Mouse (Mus musculus): ENCODE data around the gene Clec2l. TPM values are rescaled to one million over a fixed set of nuclear protein-coding genes. Genes with fewer than 3 reads are reported as not detected.

The Clec2l gene
- polyA plus RNA-seq, 2 experiments: 6.3 to 16.1 TPM

DNA sequence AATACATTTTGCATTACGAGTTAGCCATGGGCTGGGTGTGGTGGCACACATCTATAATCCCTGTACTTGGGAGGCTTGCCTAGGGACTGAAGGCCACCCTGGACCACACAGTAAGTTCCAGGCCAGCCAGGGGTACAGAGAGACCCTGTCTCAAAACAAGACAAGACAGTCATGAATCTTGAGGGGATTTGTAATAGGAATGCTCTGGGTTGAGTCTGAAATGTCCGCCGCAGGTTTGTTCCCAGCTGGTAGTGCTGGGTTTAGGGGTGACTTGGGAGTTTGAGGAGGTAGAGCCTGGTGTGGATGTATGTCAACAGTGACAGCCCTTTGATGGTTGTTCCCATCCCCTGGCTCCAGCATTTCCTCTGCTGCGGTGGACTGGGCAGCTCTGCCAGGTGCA, 35.8 kb upstream of the Clec2l start:
- no peaks in the 10 kb centered on the region for H3K9me3 ChIP-seq (ENCODE audit: control insufficient read depth, low read length)
- H3K9ac ChIP-seq (ENCODE audit: low read depth, low read length, severe bottlenecking): no peak overlapping the region
- no peaks in the 10 kb centered on the region for H3K27me3 ChIP-seq (ENCODE audit: control insufficient read depth, insufficient read depth, low read length)
- no peak overlapping the region for H3K27ac ChIP-seq (replicated peaks; ENCODE audit: low read depth, low read length)
- 95% methylated on average over 4 of the region's 4 CpGs for WGBS
- H3K4me1 ChIP-seq (ENCODE audit: control insufficient read depth, insufficient read depth, low read length): 0 out of 2 replicates have a peak, but pooled peaks cover 6% of the 10 kb centered on the region
- H3K4me2 ChIP-seq (replicated peaks; ENCODE audit: low read depth, low read length, severe bottlenecking): no peak overlapping the region
- ATAC-seq (ENCODE audit: low FRiP score, low read depth): no peak
- H3K36me3 ChIP-seq (ENCODE audit: control insufficient read depth, insufficient read depth, low read length): peaks cover 5% of the 10 kb centered on the region; the same call in 1 of the 2 replicates
- no peak overlapping the region for H3K4me3 ChIP-seq (replicated peaks; ENCODE audit: low read length)
- no peak for DNase-seq (ENCODE audit: low spot score)
- no peak for TF ChIP-seq POLR2A (IDR thresholded peaks at IDR 0.05; ENCODE audit: borderline replicate concordance, extremely low read depth, insufficient read depth, insufficient read length)

GRCm38 (mm10) chr6:38627486-38627885, 35.4 kb upstream of the Clec2l start:
- no peak overlapping the region for H3K4me3 ChIP-seq (replicated peaks; ENCODE audit: low read length)
- H3K9ac ChIP-seq (ENCODE audit: low read depth, low read length, severe bottlenecking): no peak overlapping the region
- 74% methylated on average over 4 of the region's 4 CpGs for WGBS
- H3K4me1 ChIP-seq (ENCODE audit: control insufficient read depth, insufficient read depth, low read length): 0 out of 2 replicates have a peak, but pooled peaks cover 6% of the 10 kb centered on the region
- peaks cover 5% of the 10 kb centered on the region; the same call in 1 of the 2 replicates for H3K36me3 ChIP-seq (ENCODE audit: control insufficient read depth, insufficient read depth, low read length)
- no peak for TF ChIP-seq POLR2A (IDR thresholded peaks at IDR 0.05; ENCODE audit: borderline replicate concordance, extremely low read depth, insufficient read depth, insufficient read length)
- DNase-seq (ENCODE audit: low spot score): no peak
- H3K4me2 ChIP-seq (replicated peaks; ENCODE audit: low read depth, low read length, severe bottlenecking): no peak overlapping the region
- no peaks in the 10 kb centered on the region for H3K27me3 ChIP-seq (ENCODE audit: control insufficient read depth, insufficient read depth, low read length)
- no peak for ATAC-seq (ENCODE audit: low FRiP score, low read depth)
- no peak overlapping the region for H3K27ac ChIP-seq (replicated peaks; ENCODE audit: low read depth, low read length)
- no peaks in the 10 kb centered on the region for H3K9me3 ChIP-seq (ENCODE audit: control insufficient read depth, low read length)

- no peak for TF ChIP-seq POLR2A (IDR thresholded peaks at IDR 0.05; ENCODE audit: borderline replicate concordance, extremely low read depth, insufficient read depth, insufficient read length)
- Histone ChIP-seq H3K27me3 (ENCODE audit: control insufficient read depth, insufficient read depth, low read length) (peaks cover 10% of the 10 kb centered on the region), H3K4me1 (ENCODE audit: control insufficient read depth, insufficient read depth, low read length) (no peaks in the 10 kb centered on the region), H3K27ac (replicated peaks; ENCODE audit: low read depth, low read length) (no peak overlapping the region), H3K36me3 (ENCODE audit: control insufficient read depth, insufficient read depth, low read length) (no peaks in the 10 kb centered on the region), H3K9ac (ENCODE audit: low read depth, low read length, severe bottlenecking) (no peak overlapping the region), H3K4me3 (replicated peaks; ENCODE audit: low read length) (no peak overlapping the region), H3K9me3 (ENCODE audit: control insufficient read depth, low read length) (no peaks in the 10 kb centered on the region), H3K4me2 (replicated peaks; ENCODE audit: low read depth, low read length, severe bottlenecking) (no peak overlapping the region)
- WGBS: 100% methylated on average over 1 of the region's 1 CpGs
- ATAC-seq (ENCODE audit: low FRiP score, low read depth) (no peak), DNase-seq (ENCODE audit: low spot score) (no peak)
Observed at GRCm38 (mm10) chr6:38629556-38629955, 33.3 kb upstream of the Clec2l start.

DNA sequence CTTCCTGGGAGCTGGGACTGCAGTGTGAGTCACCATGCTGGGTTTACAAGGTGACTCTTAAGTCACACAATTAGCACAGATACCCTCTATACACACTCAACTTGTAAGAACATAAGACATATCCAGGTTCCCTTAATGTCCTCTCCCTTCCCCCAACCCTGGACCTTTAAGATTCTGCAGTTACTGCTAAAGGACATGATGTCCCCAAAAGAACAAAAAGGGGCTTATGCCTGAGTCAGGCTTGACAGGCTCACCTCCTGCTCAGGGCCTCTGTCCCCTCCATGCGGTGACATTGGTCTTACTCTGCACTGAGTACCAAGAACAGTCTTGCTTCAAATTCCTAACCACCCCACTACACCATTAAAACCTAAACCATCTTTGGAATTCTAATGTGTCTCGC, 30.0 kb upstream of the Clec2l start:
- Histone ChIP-seq H3K9ac (ENCODE audit: low read depth, low read length, severe bottlenecking) (no peak overlapping the region), H3K4me2 (replicated peaks; ENCODE audit: low read depth, low read length, severe bottlenecking) (no peak overlapping the region), H3K4me3 (replicated peaks; ENCODE audit: low read length) (no peak overlapping the region), H3K36me3 (ENCODE audit: control insufficient read depth, insufficient read depth, low read length) (no peaks in the 10 kb centered on the region), H3K27me3 (ENCODE audit: control insufficient read depth, insufficient read depth, low read length) (peaks cover 42% of the 10 kb centered on the region), H3K4me1 (ENCODE audit: control insufficient read depth, insufficient read depth, low read length) (peaks cover 12% of the 10 kb centered on the region), H3K27ac (replicated peaks; ENCODE audit: low read depth, low read length) (no peak overlapping the region), H3K9me3 (ENCODE audit: control insufficient read depth, low read length) (no peaks in the 10 kb centered on the region)
- DNase-seq (ENCODE audit: low spot score) (no peak), ATAC-seq (ENCODE audit: low FRiP score, low read depth) (no peak)
- WGBS: 68% methylated on average over 2 of the region's 2 CpGs
- no peak for TF ChIP-seq POLR2A (IDR thresholded peaks at IDR 0.05; ENCODE audit: borderline replicate concordance, extremely low read depth, insufficient read depth, insufficient read length)

DNA sequence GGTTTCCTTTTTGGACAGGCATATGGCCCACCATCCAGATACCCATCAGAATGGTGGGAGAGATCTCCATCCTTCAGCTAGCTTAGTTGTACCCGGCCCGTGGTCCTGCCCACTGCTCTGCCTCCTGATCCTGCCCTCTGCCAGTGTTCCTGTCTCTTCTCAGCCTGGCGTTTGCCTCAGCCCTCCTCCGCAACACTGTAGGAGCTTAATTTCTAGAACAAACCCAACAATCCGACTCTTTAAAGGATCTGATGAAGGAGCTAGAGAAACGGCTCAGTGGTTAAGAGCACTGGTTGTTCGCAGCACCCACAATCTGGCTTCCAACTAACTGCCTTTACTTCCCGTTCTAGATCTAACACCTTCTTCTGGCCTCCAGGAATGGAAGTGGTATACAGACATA, 28.4 kb upstream of the Clec2l start:
- Histone ChIP-seq H3K36me3 (ENCODE audit: control insufficient read depth, insufficient read depth, low read length) (no peaks in the 10 kb centered on the region), H3K9ac (ENCODE audit: low read depth, low read length, severe bottlenecking) (no peak overlapping the region), H3K9me3 (ENCODE audit: control insufficient read depth, low read length) (no peaks in the 10 kb centered on the region), H3K27ac (replicated peaks; ENCODE audit: low read depth, low read length) (no peak overlapping the region), H3K27me3 (ENCODE audit: control insufficient read depth, insufficient read depth, low read length) (peaks cover 54% of the 10 kb centered on the region), H3K4me2 (replicated peaks; ENCODE audit: low read depth, low read length, severe bottlenecking) (no peak overlapping the region), H3K4me1 (ENCODE audit: control insufficient read depth, insufficient read depth, low read length) (peaks cover 12% of the 10 kb centered on the region), H3K4me3 (replicated peaks; ENCODE audit: low read length) (no peak overlapping the region)
- TF ChIP-seq POLR2A (IDR thresholded peaks at IDR 0.05; ENCODE audit: borderline replicate concordance, extremely low read depth, insufficient read depth, insufficient read length): no peak
- DNase-seq (ENCODE audit: low spot score) (no peak), ATAC-seq (ENCODE audit: low FRiP score, low read depth) (no peak)
- WGBS: 84% methylated on average over 8 of the region's 8 CpGs

All from limb, embryonic 14.5 days (tissue).